Comparison of ENCODE assay signal across 8 mouse cellular contexts in genomic region chr10:40629656-40630311, GRCm38 (mm10). TPM values are rescaled to one million over a fixed set of nuclear protein-coding genes. Genes with fewer than 3 reads are reported as not detected.
A peak's percentile ranks its signal among the peaks of the same experiment; 100 is the strongest.
DNase-seq lines count a peak whose midpoint lies in the region; ATAC-seq and TF ChIP-seq lines count a peak whose summit lies in the region.

Gene Ddo, plus strand, starts transcription at chr10:40630011.

- H3K9me3 ChIP-seq in liver, embryonic 12.5 days (replicated peaks) = no peaks in the 10 kb centered on the region
- no peaks in the 10 kb centered on the region for H3K9me3 ChIP-seq in heart, embryonic 15.5 days (replicated peaks)
- H3K9me3 ChIP-seq in liver, embryonic 11.5 days (ENCODE audit: control insufficient read depth, low read length) = no peaks in the 10 kb centered on the region

- WGBS in liver, adult 2 months = 19% methylated on average over 8 of the region's 8 CpGs
- WGBS in liver, embryonic 12.5 days (ENCODE audit: insufficient replicate concordance) = 61% methylated on average over 8 of the region's 8 CpGs
- 36% methylated on average over 8 of the region's 8 CpGs for WGBS in heart, embryonic 15.5 days
- WGBS in liver, embryonic 11.5 days = 69% methylated on average over 8 of the region's 8 CpGs

- H3K9ac ChIP-seq in liver, adult 2 months (ENCODE audit: low read depth, low read length) = peak within 1 kb of the TSS; percentile 67
- H3K9ac ChIP-seq in liver, embryonic 12.5 days = no peak within 1 kb of the TSS
- peak within 1 kb of the TSS; percentile 35 for H3K9ac ChIP-seq in heart, embryonic 15.5 days
- H3K9ac ChIP-seq in liver, embryonic 11.5 days (ENCODE audit: low read depth, low read length) = no peak within 1 kb of the TSS

- peak; percentile 99 for DNase-seq in liver, adult 2 months (ENCODE audit: extremely low read depth, low read depth, low spot score)
- peak; percentile 74 to 76 for DNase-seq in cerebellum, postnatal 10 days
- no peak for DNase-seq in left cerebral cortex, adult 2 months (ENCODE audit: extremely low spot score in 1 of 2, low spot score in 2 of 2)
- DNase-seq in c-Kit-positive CD71-positive TER-119-positive erythroid progenitor cells, embryonic 14.5 days (ENCODE audit: low spot score) = no peak
- DNase-seq in urinary bladder, postnatal 10 days (ENCODE audit: low spot score) = no peak
- no peak for DNase-seq in liver, embryonic 11.5 days (ENCODE audit: low spot score)

- intact Hi-C loops in left cerebral cortex, adult 2 months (cut with DNase I) = no loop called here

- H3K79me2 ChIP-seq in liver, adult 2 months (ENCODE audit: control insufficient read depth, insufficient read depth, low read length) = peaks cover 3% of the 10 kb centered on the region; the same call in 1 of the 2 replicates

- no peaks in the 10 kb centered on the region for H3K27me3 ChIP-seq in liver, adult 2 months (ENCODE audit: control insufficient read depth, insufficient read depth, low read length)
- no peaks in the 10 kb centered on the region for H3K27me3 ChIP-seq in liver, embryonic 12.5 days (replicated peaks)
- H3K27me3 ChIP-seq in heart, embryonic 15.5 days = no peaks in the 10 kb centered on the region
- H3K27me3 ChIP-seq in liver, embryonic 11.5 days (replicated peaks; ENCODE audit: control insufficient read depth, insufficient read depth, low read length) = no peaks in the 10 kb centered on the region

- H3K36me3 ChIP-seq in liver, adult 2 months (ENCODE audit: control insufficient read depth, insufficient read depth, low read length) = peaks cover 11% of the 10 kb centered on the region
- no peaks in the 10 kb centered on the region for H3K36me3 ChIP-seq in liver, embryonic 12.5 days
- no peaks in the 10 kb centered on the region for H3K36me3 ChIP-seq in heart, embryonic 15.5 days
- H3K36me3 ChIP-seq in liver, embryonic 11.5 days (ENCODE audit: control insufficient read depth, insufficient read depth, low read length) = no peaks in the 10 kb centered on the region

- no peak for TF ChIP-seq CTCF in liver, adult 2 months (IDR thresholded peaks at IDR 0.05; ENCODE audit: low read depth, low read length)
- no peak for TF ChIP-seq CTCF in left cerebral cortex, adult 2 months (IDR thresholded peaks at IDR 0.05)

- no peak for ATAC-seq in liver, embryonic 12.5 days
- peak; percentile 93 for ATAC-seq in heart, embryonic 15.5 days (replicated peaks; ENCODE audit: insufficient number of reproducible peaks, insufficient read depth, low FRiP score, low read depth)
- ATAC-seq in liver, embryonic 11.5 days (replicated peaks; ENCODE audit: low FRiP score) = no peak

- no peak within 1 kb of the TSS for H3K4me2 ChIP-seq in liver, embryonic 12.5 days
- H3K4me2 ChIP-seq in heart, embryonic 15.5 days = peak within 1 kb of the TSS; percentile 59
- no peak within 1 kb of the TSS for H3K4me2 ChIP-seq in liver, embryonic 11.5 days

- H3K27ac ChIP-seq in liver, adult 2 months (replicated peaks; ENCODE audit: insufficient read depth, low read depth, low read length) = peak within 1 kb of the TSS; percentile 89
- H3K27ac ChIP-seq in liver, embryonic 12.5 days = no peak within 1 kb of the TSS
- H3K27ac ChIP-seq in heart, embryonic 15.5 days = peak within 1 kb of the TSS; percentile 91
- H3K27ac ChIP-seq in left cerebral cortex, adult 2 months = peak within 1 kb of the TSS; percentile 61
- H3K27ac ChIP-seq in liver, embryonic 11.5 days (ENCODE audit: low read depth, low read length) = no peak within 1 kb of the TSS

- peaks cover 6% of the 10 kb centered on the region; the same call in 1 of the 2 replicates for H3K4me1 ChIP-seq in liver, adult 2 months (ENCODE audit: control insufficient read depth, insufficient read depth, low read length)
- 0 out of 2 replicates have a peak, but pooled peaks cover 5% of the 10 kb centered on the region for H3K4me1 ChIP-seq in liver, embryonic 12.5 days
- H3K4me1 ChIP-seq in heart, embryonic 15.5 days (replicated peaks) = peaks cover 12% of the 10 kb centered on the region; the same call in 1 of the 2 replicates
- H3K4me1 ChIP-seq in liver, embryonic 11.5 days (replicated peaks; ENCODE audit: control insufficient read depth, insufficient read depth, low read length) = no peaks in the 10 kb centered on the region; the same call in 1 of the 2 replicates

- TF ChIP-seq POLR2A in liver, adult 2 months (IDR thresholded peaks at IDR 0.05; ENCODE audit: extremely low read depth, insufficient read depth, low read length) = 0 out of 2 replicates have a peak, but pooled peaks have one; percentile 12

- H3K4me3 ChIP-seq in liver, adult 2 months (ENCODE audit: insufficient read depth, low read depth, low read length) = peak within 1 kb of the TSS; percentile 52
- no peak within 1 kb of the TSS for H3K4me3 ChIP-seq in liver, embryonic 12.5 days
- H3K4me3 ChIP-seq in heart, embryonic 15.5 days = peak within 1 kb of the TSS; percentile 47
- peak within 1 kb of the TSS; percentile 32 for H3K4me3 ChIP-seq in left cerebral cortex, adult 2 months
- no peak within 1 kb of the TSS for H3K4me3 ChIP-seq in liver, embryonic 11.5 days (ENCODE audit: low read depth, low read length)

RNA-seq across cellular contexts. Expression of gene Ddo, which starts in this region (rescaled TPM):
- total RNA-seq in liver, adult 2 months (2014; rRNA removed) = 17.0 and 19.0 TPM in 2 replicates
- 16.0 and 21.3 TPM in 2 replicates for polyA plus RNA-seq in liver, adult 2 months (2012; rRNA removed)
- 0.11 TPM in 1 of 2 replicates, not detected in the other for polyA plus RNA-seq in liver, embryonic 12.5 days (2016; fragmentation: Nextera tagmentation; extraction: Ambion mirVana)
- polyA plus RNA-seq in heart, embryonic 15.5 days (2015; fragmentation: Nextera tagmentation; extraction: Ambion mirVana) = 20.9 and 22.5 TPM in 2 replicates
- total RNA-seq in left cerebral cortex, adult 2 months (2021) = 10 to 100 TPM; 12.9 to 13.5 TPM
- polyA plus RNA-seq in liver, embryonic 11.5 days (2014; fragmentation: Nextera tagmentation; extraction: Ambion mirVana) = 0.21 TPM in 1 of 2 replicates, not detected in the other

Comparison
In these comparisons a context has a peak if more than half of its experiments do, and no peak if none do; other contexts are left out.
1. RNA of gene Ddo (polyA plus RNA-seq): 20.9 to 22.5 TPM in heart, embryonic 15.5 days and 16.0 to 21.3 TPM in liver, adult 2 months; 0.21 TPM in liver, embryonic 11.5 days and 0.11 TPM in liver, embryonic 12.5 days; every median in the first group is over 10 times any median in the second.
2. DNase-seq: peak in liver, adult 2 months (single experiment) and cerebellum, postnatal 10 days (2 of 2); none in left cerebral cortex, adult 2 months (0 of 2), c-Kit-positive CD71-positive TER-119-positive erythroid progenitor cells, embryonic 14.5 days (single experiment), urinary bladder, postnatal 10 days (single experiment) and liver, embryonic 11.5 days (single experiment).
3. H3K27ac ChIP-seq: peak in liver, adult 2 months (single experiment), heart, embryonic 15.5 days (single experiment) and left cerebral cortex, adult 2 months (single experiment); none in liver, embryonic 12.5 days (single experiment) and liver, embryonic 11.5 days (single experiment).
4. H3K4me3 ChIP-seq: peak in liver, adult 2 months (single experiment), heart, embryonic 15.5 days (single experiment) and left cerebral cortex, adult 2 months (single experiment); none in liver, embryonic 12.5 days (single experiment) and liver, embryonic 11.5 days (single experiment).
5. H3K9ac ChIP-seq: peak in liver, adult 2 months (single experiment) and heart, embryonic 15.5 days (single experiment); none in liver, embryonic 12.5 days (single experiment) and liver, embryonic 11.5 days (single experiment).